Mouse (Mus musculus) MEL (cell line): ENCODE measurements at regions not wholly inside any gene's neighbourhood (a gene's known extent, or its start where the extent isn't known, plus 50 kb on each side); places are given as distances from the start of the nearest gene placed in this dataset.

Experiments used
- DNase-seq: peaks from one replicate; pipeline ENCODE4 v3.0.0; 2011; ENCODE audit warnings: low read depth, low spot score
- H3K27ac ChIP-seq: 2 replicates; pipeline ENCODE4 v1.5.1; 2012; ENCODE audit warnings: low read depth, mild to moderate bottlenecking, control low read depth, low read length, moderate library complexity; ENCODE audit not compliant: control insufficient read depth
- H3K27me3 ChIP-seq, 2 experiments: fragments of 150-350 bp in 1 of 2; sonication (generic) in 1 of 2; 2 replicates each; pipeline ENCODE4 v1.6.1; 2012; ENCODE audit warnings: low read length in 2 of 2, mild to moderate bottlenecking in 2 of 2, improper control_type of control experiment in 1 of 2, moderate library complexity in 1 of 2; ENCODE audit not compliant: insufficient read depth in 2 of 2, control insufficient read depth in 1 of 2
- H3K36me3 ChIP-seq, 2 experiments: 2 replicates each; pipeline ENCODE4 v1.6.1; 2012 to 2014; ENCODE audit warnings: low read length in 2 of 2, improper control_type of control experiment in 1 of 2, inconsistent platforms in 1 of 2, mild to moderate bottlenecking in 1 of 2; ENCODE audit not compliant: insufficient read depth in 2 of 2, control insufficient read depth in 1 of 2
- H3K4me1 ChIP-seq, 2 experiments: fragments of 150-350 bp in 1 of 2; sonication (generic) in 1 of 2; 2 replicates each; pipeline ENCODE4 v1.6.1; 2012; ENCODE audit warnings: low read length in 2 of 2, improper control_type of control experiment in 1 of 2, mild to moderate bottlenecking in 1 of 2; ENCODE audit not compliant: insufficient read depth in 2 of 2, control insufficient read depth in 1 of 2
- H3K4me3 ChIP-seq, 2 experiments: fragments of 150-350 bp in 1 of 2; sonication (generic) in 1 of 2; 2 replicates each; pipeline ENCODE4 v1.5.1; 2012; ENCODE audit warnings: low read depth in 2 of 2, low read length in 2 of 2, mild to moderate bottlenecking in 2 of 2, moderate library complexity in 2 of 2, control low read depth in 1 of 2, improper control_type of control experiment in 1 of 2; ENCODE audit not compliant: control insufficient read depth in 1 of 2, insufficient read depth in 1 of 2
- H3K79me2 ChIP-seq: 2 replicates; pipeline ENCODE4 v1.6.1; 2012; ENCODE audit warnings: mild to moderate bottlenecking, low read length, moderate library complexity; ENCODE audit not compliant: control insufficient read depth, poor library complexity, insufficient read depth
- H3K9ac ChIP-seq: 2 replicates; pipeline ENCODE4 v1.6.1; 2012; ENCODE audit warnings: low read depth, mild to moderate bottlenecking, control low read depth, low read length, moderate library complexity; ENCODE audit not compliant: control insufficient read depth, poor library complexity, severe bottlenecking
- H3K9me3 ChIP-seq: fragments of 150-350 bp; sonication (generic); replicated peaks from 2 replicates; pipeline ENCODE4 v1.6.1; 2012; ENCODE audit warnings: mild to moderate bottlenecking, low read length, improper control_type of control experiment, moderate library complexity; ENCODE audit not compliant: insufficient read depth
- BHLHE40 ChIP-seq: IDR thresholded peaks from 2 replicates; pipeline ENCODE4 v1.6.1; 2012; ENCODE audit warnings: low read depth, mild to moderate bottlenecking, inconsistent platforms, low read length, improper control_type of control experiment, borderline replicate concordance
- CHD1 ChIP-seq: IDR thresholded peaks from 2 replicates; pipeline ENCODE4 v1.6.1; 2012; ENCODE audit warnings: low read depth, mild to moderate bottlenecking, inconsistent platforms, low read length, improper control_type of control experiment
- CHD2 ChIP-seq: IDR thresholded peaks from 2 replicates; pipeline ENCODE4 v1.6.1; 2011; ENCODE audit warnings: low read length, improper control_type of control experiment
- CTCF ChIP-seq, 3 experiments: IDR thresholded peaks in 2 of 3; conservative IDR thresholded peaks in 1 of 3; 2 replicates each; pipeline ENCODE4 v1.5.1; 2011 to 2012; ENCODE audit warnings: low read length in 3 of 3, low read depth in 2 of 3, mild to moderate bottlenecking in 2 of 3, improper control_type of control experiment in 1 of 3, inconsistent platforms in 1 of 3, mixed read lengths in 1 of 3, moderate library complexity in 1 of 3; ENCODE audit not compliant: control insufficient read depth in 1 of 3, insufficient read depth in 1 of 3, poor library complexity in 1 of 3, severe bottlenecking in 1 of 3
- ELF1 ChIP-seq: IDR thresholded peaks from 2 replicates; pipeline ENCODE4 v1.6.1; 2014; ENCODE audit warnings: low read depth, mild to moderate bottlenecking, inconsistent platforms, low read length, improper control_type of control experiment, moderate library complexity
- ETS1 ChIP-seq: IDR thresholded peaks from 2 replicates; pipeline ENCODE4 v1.6.1; 2012; ENCODE audit warnings: low read depth, mild to moderate bottlenecking, inconsistent platforms, low read length, improper control_type of control experiment, moderate library complexity
- GATA1 ChIP-seq: IDR thresholded peaks from 2 replicates; pipeline ENCODE4 v1.6.1; 2011; ENCODE audit warnings: low read depth, low read length, improper control_type of control experiment
- HCFC1 ChIP-seq: IDR thresholded peaks from 2 replicates; pipeline ENCODE4 v1.6.1; 2012; ENCODE audit warnings: low read depth, mild to moderate bottlenecking, inconsistent platforms, low read length, improper control_type of control experiment, moderate library complexity
- JUND ChIP-seq: IDR thresholded peaks from 2 replicates; pipeline ENCODE4 v1.6.1; 2011; ENCODE audit warnings: low read depth, mild to moderate bottlenecking, improper control_type of control experiment, low read length
- MAFK ChIP-seq: IDR thresholded peaks from 2 replicates; pipeline ENCODE4 v1.6.1; 2011; ENCODE audit warnings: low read depth, mild to moderate bottlenecking, low read length, improper control_type of control experiment, borderline replicate concordance
- MAX ChIP-seq: IDR thresholded peaks from 2 replicates; pipeline ENCODE4 v1.6.1; 2011; ENCODE audit warnings: low read length, improper control_type of control experiment
- MAZ ChIP-seq: IDR thresholded peaks from 2 replicates; pipeline ENCODE4 v1.6.1; 2012; ENCODE audit warnings: low read depth, mild to moderate bottlenecking, inconsistent platforms, low read length, improper control_type of control experiment
- MXI1 ChIP-seq: IDR thresholded peaks from 2 replicates; pipeline ENCODE4 v1.6.1; 2011; ENCODE audit warnings: mild to moderate bottlenecking, low read depth, low read length, improper control_type of control experiment
- MYC ChIP-seq: IDR thresholded peaks from 2 replicates; pipeline ENCODE4 v1.6.1; 2011; ENCODE audit warnings: low read depth, mild to moderate bottlenecking, low read length, improper control_type of control experiment, moderate library complexity
- POLR2A ChIP-seq, 2 experiments: IDR thresholded peaks; 2 replicates each; pipeline ENCODE4 v1.6.1; 2011 to 2012; ENCODE audit warnings: low read length in 2 of 2, mild to moderate bottlenecking in 2 of 2, control low read depth in 1 of 2, improper control_type of control experiment in 1 of 2, low read depth in 1 of 2, moderate library complexity in 1 of 2; ENCODE audit not compliant: control insufficient read depth in 1 of 2, insufficient read depth in 1 of 2, poor library complexity in 1 of 2
- POLR2AphosphoS5 ChIP-seq: IDR thresholded peaks from 2 replicates; pipeline ENCODE4 v1.6.1; 2012; ENCODE audit warnings: low read depth, borderline replicate concordance, mild to moderate bottlenecking, inconsistent platforms, low read length, moderate library complexity, mixed read lengths
- RCOR1 ChIP-seq: IDR thresholded peaks from 2 replicates; pipeline ENCODE4 v1.6.1; 2012; ENCODE audit warnings: low read depth, mild to moderate bottlenecking, inconsistent platforms, low read length, improper control_type of control experiment
- SIN3A ChIP-seq: IDR thresholded peaks from 2 replicates; pipeline ENCODE4 v1.6.1; 2012; ENCODE audit warnings: low read length, improper control_type of control experiment, inconsistent platforms
- TBP ChIP-seq: IDR thresholded peaks from 2 replicates; pipeline ENCODE4 v1.8.0; 2011; ENCODE audit warnings: low read depth, low read length, improper control_type of control experiment
- TCF12 ChIP-seq: IDR thresholded peaks from 2 replicates; pipeline ENCODE4 v1.6.1; 2014; ENCODE audit warnings: low read depth, mild to moderate bottlenecking, inconsistent platforms, low read length, improper control_type of control experiment, moderate library complexity
- USF2 ChIP-seq, 2 experiments: IDR thresholded peaks; 2 replicates each; pipeline ENCODE4 v1.6.1; 2011 to 2012; ENCODE audit warnings: improper control_type of control experiment in 2 of 2, low read length in 2 of 2, borderline replicate concordance in 1 of 2, inconsistent platforms in 1 of 2, low read depth in 1 of 2, mild to moderate bottlenecking in 1 of 2; ENCODE audit not compliant: insufficient read depth in 1 of 2
- ZC3H11A ChIP-seq: IDR thresholded peaks from 2 replicates; pipeline ENCODE4 v1.6.1; 2012; ENCODE audit warnings: low read depth, mild to moderate bottlenecking, inconsistent platforms, low read length, improper control_type of control experiment
- ZKSCAN1 ChIP-seq: IDR thresholded peaks from 2 replicates; pipeline ENCODE4 v1.6.1; 2012; ENCODE audit warnings: low read depth, mild to moderate bottlenecking, inconsistent platforms, low read length, improper control_type of control experiment, moderate library complexity
- ZNF384 ChIP-seq: IDR thresholded peaks from 2 replicates; pipeline ENCODE4 v1.6.1; 2012; ENCODE audit warnings: low read depth, mild to moderate bottlenecking, inconsistent platforms, low read length, improper control_type of control experiment

- no peaks in the 10 kb centered on the region for H3K4me1 ChIP-seq
Observed at GRCm38 (mm10) chr8:109415315-109415714, 78.5 kb upstream of the Pmfbp1 start.

GRCm38 (mm10) chr8:109415906-109416305 is 77.9 kb upstream of the Pmfbp1 start:
- Histone ChIP-seq H3K27me3 (no peaks in the 10 kb centered on the region), H3K36me3 (no peaks in the 10 kb centered on the region), H3K79me2 (no peaks in the 10 kb centered on the region), H3K4me3 (no peak overlapping the region), H3K4me1 (no peaks in the 10 kb centered on the region), H3K9ac (no peak overlapping the region), H3K9me3 (no peaks in the 10 kb centered on the region), H3K27ac (no peak overlapping the region)
- DNase-seq = no peak
- TF ChIP-seq POLR2A (IDR thresholded peaks at IDR 0.05; ENCODE audit: control insufficient read depth in 1 of 2, insufficient read depth in 1 of 2, low read depth in 1 of 2, low read length in 2 of 2, poor library complexity in 1 of 2) = no peak
- TF ChIP-seq CHD1 = no peak
- no peak for TF ChIP-seq MAZ
- TF ChIP-seq TCF12 = no peak
- no peak for TF ChIP-seq USF2 (IDR thresholded peaks at IDR 0.05; ENCODE audit: borderline replicate concordance in 1 of 2, insufficient read depth in 1 of 2, low read depth in 1 of 2, low read length in 2 of 2)
- TF ChIP-seq HCFC1 = no peak
- no peak for TF ChIP-seq JUND
- TF ChIP-seq ZC3H11A = no peak
- TF ChIP-seq ZKSCAN1 = no peak
- TF ChIP-seq GATA1 = no peak
- TF ChIP-seq ZNF384 = no peak
- no peak for TF ChIP-seq RCOR1
- no peak for TF ChIP-seq CTCF (IDR thresholded peaks at IDR 0.05 in 2 of 3, conservative IDR thresholded peaks at IDR 0.05 in 1 of 3; ENCODE audit: control insufficient read depth in 1 of 3, insufficient read depth in 1 of 3, low read depth in 2 of 3, low read length in 3 of 3, poor library complexity in 1 of 3, severe bottlenecking in 1 of 3)

More at GRCm38 (mm10) chr8:109415315-109415714, 78.5 kb upstream of the Pmfbp1 start:
- Histone ChIP-seq H3K79me2 (no peaks in the 10 kb centered on the region), H3K9ac (no peak overlapping the region), H3K27ac (no peak overlapping the region), H3K9me3 (no peaks in the 10 kb centered on the region), H3K36me3 (no peaks in the 10 kb centered on the region), H3K4me3 (no peak overlapping the region), H3K27me3 (no peaks in the 10 kb centered on the region)
- no peak for DNase-seq
- TF ChIP-seq MAFK (no peak), CHD2 (no peak), MYC (no peak), ZKSCAN1 (no peak), SIN3A (no peak), TBP (no peak), ETS1 (no peak), CTCF (IDR thresholded peaks at IDR 0.05 in 2 of 3, conservative IDR thresholded peaks at IDR 0.05 in 1 of 3; ENCODE audit: control insufficient read depth in 1 of 3, insufficient read depth in 1 of 3, low read depth in 2 of 3, low read length in 3 of 3, poor library complexity in 1 of 3, severe bottlenecking in 1 of 3) (no peak), HCFC1 (no peak), MAZ (no peak), BHLHE40 (no peak), USF2 (IDR thresholded peaks at IDR 0.05; ENCODE audit: borderline replicate concordance in 1 of 2, insufficient read depth in 1 of 2, low read depth in 1 of 2, low read length in 2 of 2) (no peak), MAX (no peak), ELF1 (no peak), POLR2AphosphoS5 (no peak), ZNF384 (no peak), MXI1 (no peak)
